Mouse (Mus musculus) intestine, postnatal 0 days (tissue): ENCODE measurements around the gene Vps36. TPM values are rescaled to one million over a fixed set of nuclear protein-coding genes. Genes with fewer than 3 reads are reported as not detected.

Experiments used
- ATAC-seq: fragments of 200-750 bp; cut with Nextera tagmentation; 2 replicates; pipeline ENCODE4 v1.8.0; 2017; ENCODE audit warnings: mild to moderate bottlenecking, moderate TSS enrichment, moderate library complexity
- H3K27ac ChIP-seq: fragments of 300-500 bp; sonication (generic); 2 replicates; pipeline ENCODE4 v1.5.1; 2014; ENCODE audit warnings: mild to moderate bottlenecking, low read depth, low read length, moderate library complexity
- H3K27me3 ChIP-seq: fragments of 300-500 bp; sonication (generic); replicated peaks from 2 replicates; pipeline ENCODE4 v1.6.1; 2014; ENCODE audit warnings: low read length, mixed read lengths; ENCODE audit not compliant: control insufficient read depth, insufficient read depth
- H3K36me3 ChIP-seq: fragments of 300-500 bp; sonication (generic); 2 replicates; pipeline ENCODE4 v1.6.1; 2014; ENCODE audit warnings: mild to moderate bottlenecking, moderate library complexity; ENCODE audit not compliant: control insufficient read depth, insufficient read depth
- H3K4me1 ChIP-seq: fragments of 300-500 bp; sonication (generic); replicated peaks from 2 replicates; pipeline ENCODE4 v1.6.1; 2014; ENCODE audit warnings: antibody characterized with exemption, low read length, mixed read lengths; ENCODE audit not compliant: control insufficient read depth, insufficient read depth
- H3K4me2 ChIP-seq: fragments of 300-500 bp; sonication (generic); replicated peaks from 2 replicates; pipeline ENCODE4 v1.6.1; 2014; ENCODE audit warnings: low read depth, mild to moderate bottlenecking, moderate library complexity
- H3K4me3 ChIP-seq: fragments of 300-500 bp; sonication (generic); 2 replicates; pipeline ENCODE4 v1.5.1; 2014; ENCODE audit warnings: low read depth, low read length
- H3K9ac ChIP-seq: fragments of 300-500 bp; sonication (generic); 2 replicates; pipeline ENCODE4 v1.6.1; 2014; ENCODE audit warnings: mild to moderate bottlenecking, low read depth, low read length
- H3K9me3 ChIP-seq: fragments of 300-500 bp; sonication (generic); 2 replicates; pipeline ENCODE4 v1.6.1; 2016; ENCODE audit warnings: mixed run types; ENCODE audit not compliant: control insufficient read depth
- CTCF ChIP-seq: sonication (generic); IDR thresholded peaks from 2 replicates; pipeline ENCODE4 v1.5.1; 2016; ENCODE audit warnings: low read depth, mild to moderate bottlenecking, control low read depth, antibody characterized with exemption, moderate library complexity
- WGBS: fragments of 180-500 bp; shearing (Covaris S2); extraction: QIAGEN DNeasy Blood & Tissue Kit; methylation state at CpG from one replicate; pipeline ENCODE4 v1.1.7; 2014; 5-methylcytosine and 5-hydroxymethylcytosine counted together
- polyA plus RNA-seq: library from polyadenylated mRNA; unstranded; fragments of >200 nt; fragmentation: Nextera tagmentation; extraction: Ambion mirVana; gene quantifications from 2 replicates; pipeline ENCODE4 v1.2.1, GENCODE M21; 2015

Gene Vps36
- polyA plus RNA-seq, 1 experiment from 2014 or later: 21.7 TPM

DNA sequence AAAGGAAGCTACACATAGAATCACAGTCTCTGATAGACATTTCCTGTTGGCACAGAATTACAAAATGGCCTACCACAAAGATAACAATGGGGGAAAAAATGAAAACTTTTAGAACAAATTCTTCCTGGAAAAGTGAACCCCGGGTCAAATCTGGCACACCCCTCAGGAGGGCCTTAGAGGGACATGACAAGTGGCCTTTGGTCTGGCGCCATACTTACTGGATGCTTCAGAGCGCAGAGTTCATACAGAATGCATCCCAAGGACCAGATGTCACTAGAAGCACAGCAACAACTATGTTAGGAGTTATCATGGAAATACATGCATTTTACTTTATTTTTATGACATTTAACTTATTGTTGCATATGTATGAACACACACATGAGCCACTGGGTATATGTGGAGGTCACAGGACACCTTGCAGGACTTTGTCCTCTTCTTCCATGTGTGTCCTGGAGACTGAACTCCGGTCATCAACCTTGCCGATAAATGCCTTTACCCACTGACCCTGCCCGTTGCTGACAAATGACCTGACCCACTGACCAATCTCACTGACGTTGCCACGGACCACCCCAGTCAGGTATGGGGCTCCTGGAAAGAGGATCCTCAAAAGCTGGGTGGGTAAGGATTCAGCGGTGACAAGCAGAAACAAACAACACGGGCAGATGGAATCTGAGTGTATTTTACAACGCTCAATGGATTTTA, 42.8 kb upstream of the Vps36 start:
- Histone ChIP-seq H3K9ac (no peak overlapping the region), H3K4me1 (no peaks in the 10 kb centered on the region; the same call in 1 of the 2 replicates), H3K4me2 (no peak overlapping the region), H3K9me3 (no peaks in the 10 kb centered on the region), H3K36me3 (peaks cover 6% of the 10 kb centered on the region; the same call in 1 of the 2 replicates), H3K27ac (no peak overlapping the region), H3K4me3 (no peak overlapping the region), H3K27me3 (no peaks in the 10 kb centered on the region)
- TF ChIP-seq CTCF: no peak
- peak; percentile 33; the same call in 1 of the 2 replicates for ATAC-seq
- 77% methylated on average over 11 of the region's 11 CpGs for WGBS

DNA sequence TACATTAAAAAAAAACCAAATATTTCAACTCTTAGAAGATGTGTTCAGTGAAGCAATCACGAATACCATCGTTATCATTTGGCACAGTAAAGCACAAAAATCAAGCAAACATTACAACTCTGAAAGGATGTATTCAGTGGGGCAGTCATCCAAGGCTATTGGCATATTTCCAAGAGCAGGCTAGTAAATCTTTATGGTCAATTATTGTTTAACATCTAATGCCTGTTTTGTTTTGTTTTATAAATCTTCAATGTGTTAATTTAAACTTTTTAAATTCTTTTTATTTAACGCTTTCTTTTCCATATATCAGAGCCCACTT, 42.3 kb upstream of the Vps36 start:
- Histone ChIP-seq H3K36me3 (peaks cover 6% of the 10 kb centered on the region; the same call in 1 of the 2 replicates), H3K4me1 (no peaks in the 10 kb centered on the region; the same call in 1 of the 2 replicates), H3K27me3 (no peaks in the 10 kb centered on the region), H3K4me3 (no peak overlapping the region), H3K4me2 (no peak overlapping the region), H3K27ac (no peak overlapping the region), H3K9ac (no peak overlapping the region), H3K9me3 (no peaks in the 10 kb centered on the region)
- no peak for TF ChIP-seq CTCF
- ATAC-seq: no peak
- 33% methylated on average over 3 of the region's 3 CpGs for WGBS

GRCm38 (mm10) chr8:22162206-22162605, 30.4 kb upstream of the Vps36 start:
- H3K27me3 ChIP-seq: no peaks in the 10 kb centered on the region
- ATAC-seq: no peak
- no peak overlapping the region for H3K4me2 ChIP-seq
- H3K9ac ChIP-seq: no peak overlapping the region
- H3K4me1 ChIP-seq: no peaks in the 10 kb centered on the region
- H3K4me3 ChIP-seq: no peak overlapping the region
- WGBS: 74% methylated on average over 8 of the region's 8 CpGs
- no peak for TF ChIP-seq CTCF
- H3K9me3 ChIP-seq: no peaks in the 10 kb centered on the region
- H3K27ac ChIP-seq: no peak overlapping the region
- H3K36me3 ChIP-seq: peaks cover 7% of the 10 kb centered on the region; the same call in 1 of the 2 replicates

GRCm38 (mm10) chr8:22164431-22164830, 28.2 kb upstream of the Vps36 start:
- no peak for TF ChIP-seq CTCF
- H3K4me3 ChIP-seq: no peak overlapping the region
- 87% methylated on average over 10 of the region's 10 CpGs for WGBS
- H3K27ac ChIP-seq: no peak overlapping the region
- H3K27me3 ChIP-seq: no peaks in the 10 kb centered on the region
- no peak overlapping the region for H3K4me2 ChIP-seq
- no peak for ATAC-seq
- H3K4me1 ChIP-seq: no peaks in the 10 kb centered on the region
- no peak overlapping the region for H3K9ac ChIP-seq
- no peaks in the 10 kb centered on the region for H3K9me3 ChIP-seq
- peaks cover 11% of the 10 kb centered on the region for H3K36me3 ChIP-seq

DNA sequence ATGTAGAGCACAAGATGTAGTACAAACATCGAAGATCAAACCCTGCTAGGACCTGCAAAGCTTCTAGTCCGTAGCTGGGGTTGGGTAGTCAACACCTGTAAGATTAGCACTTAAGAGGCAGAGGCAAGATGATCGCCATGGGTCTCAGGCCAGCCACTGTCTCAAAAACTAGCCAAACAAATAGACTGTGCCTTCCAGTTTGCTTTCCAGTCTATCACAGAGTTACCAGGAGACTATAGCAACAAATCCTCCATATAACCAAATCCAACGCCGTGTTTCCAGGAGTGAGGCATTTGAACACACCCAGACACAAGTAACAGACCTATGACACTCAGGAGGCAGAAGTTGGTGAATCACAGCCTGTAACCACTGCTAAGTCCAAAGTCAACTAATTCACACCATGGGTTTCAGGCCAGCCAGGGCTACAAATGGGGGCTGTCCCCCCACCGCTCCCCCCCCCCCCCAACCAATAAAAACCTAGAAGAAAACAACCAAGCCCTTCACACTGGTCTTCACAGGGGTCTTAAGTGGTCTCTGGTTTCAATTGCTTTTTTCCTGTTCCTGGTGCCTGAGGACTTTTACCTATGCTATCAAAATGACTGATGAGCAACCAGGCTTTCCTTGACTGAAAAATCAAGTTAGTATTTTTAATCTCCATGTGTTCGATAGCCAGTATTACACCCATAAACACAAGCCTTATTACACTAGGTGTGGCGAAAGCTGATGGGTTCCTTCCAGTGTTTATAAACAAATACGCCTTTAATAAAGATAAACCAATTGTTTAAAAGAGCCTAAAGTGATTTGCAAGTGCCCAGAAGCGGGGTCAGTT, 27.1 kb upstream of the Vps36 start:
- Histone ChIP-seq H3K4me1 (no peaks in the 10 kb centered on the region), H3K9me3 (no peaks in the 10 kb centered on the region), H3K4me2 (peak overlapping the region; percentile 71), H3K9ac (peak overlapping the region; percentile 58), H3K36me3 (peaks cover 7% of the 10 kb centered on the region), H3K27me3 (no peaks in the 10 kb centered on the region), H3K4me3 (peak overlapping the region; percentile 70), H3K27ac (peak overlapping the region; percentile 81)
- WGBS: 32% methylated on average over 10 of the region's 10 CpGs
- TF ChIP-seq CTCF: no peak
- peak; percentile 79 for ATAC-seq

DNA sequence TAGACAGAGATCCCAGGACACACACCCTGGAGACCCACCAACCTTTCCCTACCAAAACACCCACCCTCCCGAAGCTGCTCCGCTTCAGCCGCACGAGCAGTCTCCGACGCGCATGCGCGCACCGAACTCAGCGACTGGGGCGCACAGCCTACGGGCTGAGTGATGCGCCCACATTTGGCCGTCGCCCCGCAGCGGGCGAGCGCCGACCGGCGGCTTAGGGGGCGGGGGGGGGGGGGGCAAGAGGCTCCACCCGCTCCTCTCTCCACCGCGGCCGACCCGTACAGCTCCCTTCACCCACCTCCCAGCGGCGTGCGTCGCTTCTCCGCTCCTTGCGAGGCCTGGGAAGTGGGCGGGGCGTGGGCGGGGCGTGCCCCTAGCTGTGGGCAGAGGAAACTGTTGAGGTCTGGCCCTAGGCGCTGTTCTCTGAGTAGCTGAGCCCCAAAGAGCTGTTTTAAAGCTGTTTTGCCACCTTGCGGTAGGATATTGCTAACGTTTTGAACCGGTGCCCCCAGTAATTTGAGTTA, 26.5 kb upstream of the Vps36 start, which contains the start of gene Nek3:
Gene Nek3 (minus strand): TSS at position 356 of the 524 bp plus-strand sequence.
- no peaks in the 10 kb centered on the region for H3K27me3 ChIP-seq
- H3K4me3 ChIP-seq: peak within 1 kb of the TSS; percentile 70
- H3K36me3 ChIP-seq: peaks cover 7% of the 10 kb centered on the region
- ATAC-seq: peak; percentile 95
- under 1% methylated on average over 38 of the region's 43 CpGs for WGBS
- H3K9ac ChIP-seq: peak within 1 kb of the TSS; percentile 58
- H3K9me3 ChIP-seq: no peaks in the 10 kb centered on the region
- H3K4me2 ChIP-seq: peak within 1 kb of the TSS; percentile 71
- H3K27ac ChIP-seq: peak within 1 kb of the TSS; percentile 81
- peak; percentile 80 for TF ChIP-seq CTCF
- no peaks in the 10 kb centered on the region for H3K4me1 ChIP-seq
